Mouse (Mus musculus): ENCODE measurements around the gene Abracl. TPM values are rescaled to one million over a fixed set of nuclear protein-coding genes. Genes with fewer than 3 reads are reported as not detected.

Abracl gene
- polyA plus RNA-seq, 1 experiment from 2014 or later, result 270 TPM

- ATAC-seq, result no peak
- H3K27me3 ChIP-seq (replicated peaks; ENCODE audit: control insufficient read depth, insufficient read depth, low read length), result no peaks in the 10 kb centered on the region
- no peaks in the 10 kb centered on the region for H3K4me1 ChIP-seq (ENCODE audit: control insufficient read depth, insufficient read depth, low read length)
- 81% methylated on average over 4 of the region's 4 CpGs for WGBS
- H3K36me3 ChIP-seq (ENCODE audit: control insufficient read depth, insufficient read depth, low read length), result no peaks in the 10 kb centered on the region
- no peak overlapping the region for H3K27ac ChIP-seq (ENCODE audit: low read depth, low read length)
- no peak overlapping the region for H3K4me2 ChIP-seq (ENCODE audit: low read length)
- DNase-seq (ENCODE audit: low spot score), result no peak
- no peak overlapping the region for H3K4me3 ChIP-seq (ENCODE audit: low read depth, low read length)
- no peaks in the 10 kb centered on the region for H3K9me3 ChIP-seq (replicated peaks; ENCODE audit: control insufficient read depth, low read length)
- H3K9ac ChIP-seq (ENCODE audit: low read length), result no peak overlapping the region
Measured at GRCm38 (mm10) chr10:17966090-17966489, 57.0 kb downstream of the Abracl start.

Other genes with a start within 250 kb of the Abracl start
- gene Txlnb, start 227.1 kb downstream of the Abracl start, polyA plus RNA-seq (2014; fragmentation: Nextera tagmentation; extraction: Ambion mirVana), result 0.54 and 0.57 TPM in 2 replicates
- 7.1 and 7.2 TPM in 2 replicates for gene Heca, start 75.2 kb downstream of the Abracl start, polyA plus RNA-seq (2014; fragmentation: Nextera tagmentation; extraction: Ambion mirVana)
- gene Reps1, start 32.6 kb upstream of the Abracl start, polyA plus RNA-seq (2014; fragmentation: Nextera tagmentation; extraction: Ambion mirVana), result 18.5 and 18.7 TPM in 2 replicates
- 0.27 TPM in 1 of 2 replicates, not detected in the other for gene Ect2l, start 187.6 kb upstream of the Abracl start, polyA plus RNA-seq (2014; fragmentation: Nextera tagmentation; extraction: Ambion mirVana)
- 8.9 and 10.3 TPM in 2 replicates for gene Ccdc28a, start 211.7 kb upstream of the Abracl start, polyA plus RNA-seq (2014; fragmentation: Nextera tagmentation; extraction: Ambion mirVana)